Mouse (Mus musculus) kidney, adult 2 months (tissue): ENCODE results near the gene Hepacam2.

ENCODE experiments used
- CTCF ChIP-seq: fragments of 200-500 bp; conservative IDR thresholded peaks from 2 replicates; pipeline ENCODE4 v1.5.1; 2011; ENCODE audit warnings: low read depth, mild to moderate bottlenecking, control low read depth, low read length, moderate library complexity, mixed read lengths; ENCODE audit not compliant: insufficient read depth, insufficient read length
- POLR2A ChIP-seq: fragments of 200-500 bp; IDR thresholded peaks from one replicate; pipeline ENCODE4 v1.6.1; 2011; ENCODE audit warnings: low read depth, low read length, control low read depth

DNA sequence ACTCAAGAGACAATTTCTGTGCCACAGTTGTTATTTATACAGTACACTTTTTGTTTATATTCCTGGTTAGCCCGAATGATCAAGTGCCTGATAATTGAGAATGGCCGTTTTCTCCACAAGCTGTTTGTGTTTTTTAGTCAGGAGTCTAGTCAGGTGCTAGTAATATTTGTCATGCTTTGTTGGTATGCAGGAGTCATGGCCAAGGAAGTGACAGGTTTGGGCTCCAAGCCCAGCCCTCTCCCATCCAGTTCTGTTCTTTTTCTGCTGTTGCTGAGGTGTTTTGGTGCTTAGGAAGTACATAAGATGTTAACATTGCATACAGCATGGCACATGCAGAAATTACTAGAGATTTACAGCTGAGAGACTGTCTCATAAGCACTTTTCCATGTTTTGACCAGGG lies 41.4 kb upstream of the Hepacam2 start:
- TF ChIP-seq POLR2A (no peak), CTCF (no peak)
